Mouse (Mus musculus) adrenal gland, postnatal 25 days (tissue): Measurements from ENCODE around the gene Trip12. TPM values are rescaled to one million over a fixed set of nuclear protein-coding genes. Genes with fewer than 3 reads are reported as not detected.

Experiments
- DNase-seq: peaks from one replicate; pipeline ENCODE4 v3.0.0; 2021; ENCODE audit warnings: mixed read lengths
- total RNA-seq: library from RNA; stranded (reverse); gene quantifications from 2 replicates; pipeline ENCODE4 v1.2.3, GENCODE M21; 2021

Gene Trip12
- total RNA-seq, 1 experiment from 2014 or later = 288 TPM

DNA sequence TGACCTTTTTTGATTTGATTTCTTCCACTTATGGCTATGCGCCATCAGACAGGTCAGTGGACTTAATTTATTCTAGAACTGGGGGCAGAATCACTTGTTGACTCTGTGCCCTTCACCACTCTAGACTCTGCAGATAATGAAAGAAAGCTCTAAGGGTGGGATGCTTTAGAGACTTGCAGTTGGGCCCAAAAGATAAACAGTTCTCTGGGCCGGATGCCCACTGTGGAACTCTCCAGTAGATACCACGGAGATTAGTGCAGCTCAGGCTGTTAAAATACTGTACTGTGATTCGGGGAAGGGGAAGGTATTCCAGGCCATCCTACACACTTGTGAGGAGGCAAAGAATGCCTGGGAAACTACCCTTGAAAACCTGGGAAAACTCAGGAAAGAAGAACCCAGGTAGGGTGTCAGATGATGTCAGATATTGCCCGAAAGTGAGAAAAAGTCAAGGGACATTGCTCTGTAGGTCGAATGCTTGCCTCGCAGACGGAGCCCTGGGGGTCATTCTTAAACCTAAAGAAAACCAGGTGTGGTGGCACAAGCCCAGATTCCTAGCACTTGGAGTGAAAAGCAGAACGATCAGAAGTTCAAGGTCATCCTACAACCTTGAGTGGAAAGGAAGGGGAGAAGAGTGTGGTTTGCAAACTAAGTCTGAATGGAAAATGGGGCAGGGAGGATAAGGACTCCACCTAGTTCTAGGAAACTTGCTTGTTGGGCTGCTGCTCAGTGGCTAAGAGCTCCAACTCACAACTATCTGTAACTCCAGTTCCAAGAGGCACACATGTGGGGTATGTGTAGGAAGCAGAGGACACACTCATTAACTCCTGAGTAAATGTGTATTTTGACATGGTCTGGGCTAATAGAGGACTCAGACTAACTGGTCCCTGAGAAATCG lies 20.3 kb upstream of the Trip12 start:
- no peak for DNase-seq

DNA sequence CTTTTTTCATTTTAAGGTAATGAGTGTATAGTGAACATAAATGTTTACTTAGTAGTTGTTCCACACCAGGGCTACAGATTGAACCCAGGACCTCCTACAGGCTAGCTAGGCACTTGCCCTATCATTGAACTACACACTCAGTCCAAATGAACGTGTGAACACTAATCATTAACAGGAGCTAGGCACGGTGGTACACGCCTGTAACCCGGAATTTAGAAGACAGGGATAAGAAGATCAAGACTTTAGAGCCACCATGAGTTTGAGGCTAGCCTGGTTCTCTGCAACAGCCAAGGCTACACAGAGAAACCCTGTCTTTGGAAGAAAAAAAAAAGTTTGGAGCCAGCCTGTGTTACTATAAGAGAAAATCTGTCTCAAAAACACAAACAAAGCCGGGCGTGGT lies 19.3 kb upstream of the Trip12 start:
- no peak for DNase-seq

DNA sequence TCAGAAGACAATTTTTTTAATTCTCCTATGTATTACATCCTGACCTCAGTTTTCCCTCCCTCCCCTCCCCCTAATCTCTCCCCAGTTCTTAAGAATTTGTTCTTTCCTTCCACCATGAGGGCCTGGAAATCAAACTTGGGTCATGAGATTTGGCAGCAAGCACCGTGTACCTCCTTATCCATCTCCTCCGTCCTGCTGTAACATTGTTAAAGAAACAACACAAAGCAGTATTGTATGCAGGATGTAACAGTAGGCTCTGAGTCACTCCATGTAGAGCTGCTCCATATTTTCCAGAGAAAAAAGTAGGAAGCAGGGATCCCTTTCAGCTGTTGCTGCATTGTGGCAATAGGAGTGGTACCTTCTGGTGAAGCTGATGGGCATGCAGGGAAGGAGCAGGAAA lies 15.4 kb upstream of the Trip12 start:
- no peak for DNase-seq

DNA sequence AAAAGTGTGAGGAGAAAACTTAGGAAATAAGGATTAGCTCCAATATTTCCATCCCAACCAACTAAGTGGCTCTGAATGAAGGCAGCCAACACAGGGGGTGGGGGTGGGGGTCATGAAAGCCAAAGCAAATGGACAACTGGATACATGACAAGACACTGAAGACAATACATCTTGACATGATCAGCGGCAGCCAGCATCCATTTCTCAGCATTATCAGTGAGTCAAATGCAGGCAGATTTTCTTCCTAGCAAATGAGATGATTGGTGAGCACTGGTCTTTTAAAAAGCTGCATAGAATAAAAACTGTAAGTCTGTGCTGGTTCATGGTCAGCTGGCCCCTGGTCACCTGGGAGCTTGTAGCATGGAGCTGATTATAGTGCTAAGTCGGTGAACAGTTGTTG lies 14.7 kb upstream of the Trip12 start:
- no peak for DNase-seq

DNA sequence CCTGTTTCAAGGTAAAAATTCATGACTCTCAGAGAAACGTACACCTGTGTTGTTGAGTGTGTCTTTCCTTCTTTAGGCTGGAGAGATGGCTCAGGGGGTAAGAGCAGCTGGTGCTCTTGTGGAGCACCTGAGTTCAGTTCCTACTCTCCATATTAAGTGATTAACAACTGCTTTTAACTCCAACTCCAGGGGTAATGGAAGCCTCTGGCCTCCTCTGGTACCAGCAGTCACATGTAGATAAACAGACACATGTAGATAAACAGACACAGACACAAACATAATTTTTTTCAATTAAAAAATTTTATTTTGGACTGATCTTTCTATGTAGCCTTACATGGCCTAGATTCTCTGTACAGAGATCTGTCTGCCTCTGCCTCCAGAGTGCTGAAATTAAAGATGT lies 13.4 kb upstream of the Trip12 start:
- DNase-seq = no peak

DNA sequence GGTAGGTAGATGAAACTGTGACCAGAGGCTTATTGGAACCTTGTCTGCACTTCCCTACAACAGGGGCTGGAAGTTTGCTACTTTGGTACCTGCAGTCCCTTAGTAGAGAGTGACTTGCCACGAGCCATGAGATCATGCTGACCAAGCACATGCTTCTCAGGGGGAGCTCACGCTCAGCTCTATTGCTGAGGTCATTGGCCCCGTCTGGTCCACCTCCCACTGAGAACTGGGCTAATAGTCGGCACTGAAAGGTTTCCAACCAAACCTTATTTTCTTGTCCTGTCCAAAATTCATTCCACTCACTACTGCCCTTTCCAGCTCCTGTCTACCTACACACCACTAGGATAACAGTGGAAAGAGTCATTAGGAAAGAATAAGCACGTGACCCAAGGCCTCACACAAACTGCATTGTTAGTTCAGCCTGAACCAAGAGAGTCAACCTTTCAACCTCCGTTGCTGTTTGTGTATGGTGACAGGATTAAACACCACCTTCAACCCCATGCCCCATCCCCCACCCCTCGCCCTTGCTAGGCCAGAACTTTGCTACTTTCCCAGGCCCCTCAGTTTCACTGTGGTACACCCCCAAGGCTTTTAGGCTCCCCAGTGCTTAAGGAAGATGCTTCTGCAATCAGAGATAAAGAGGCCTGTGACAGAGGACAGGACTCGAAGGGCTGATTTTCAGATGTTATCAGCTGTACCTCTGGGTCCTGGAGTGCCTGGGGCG lies 11.4 kb upstream of the Trip12 start:
- DNase-seq = no peak

DNA sequence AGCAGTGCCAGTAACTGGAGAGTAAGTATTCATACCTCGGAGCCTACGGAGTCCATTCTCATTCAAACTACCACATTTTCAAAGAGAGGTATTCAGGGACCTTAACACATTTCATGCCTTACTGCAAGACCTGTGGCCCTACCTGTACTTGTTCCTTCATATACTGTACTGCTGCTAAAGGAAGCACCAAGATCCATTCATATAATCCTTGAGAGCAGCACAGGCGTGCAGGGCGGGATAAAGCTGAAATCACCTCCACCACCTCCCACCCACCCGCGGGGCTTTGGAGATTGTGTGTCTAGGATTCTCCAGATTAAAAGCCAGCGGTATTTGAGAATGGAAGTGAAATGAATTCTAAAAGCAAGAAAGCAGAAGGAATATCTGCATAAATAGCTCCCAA lies 10.2 kb upstream of the Trip12 start:
- no peak for DNase-seq

DNA sequence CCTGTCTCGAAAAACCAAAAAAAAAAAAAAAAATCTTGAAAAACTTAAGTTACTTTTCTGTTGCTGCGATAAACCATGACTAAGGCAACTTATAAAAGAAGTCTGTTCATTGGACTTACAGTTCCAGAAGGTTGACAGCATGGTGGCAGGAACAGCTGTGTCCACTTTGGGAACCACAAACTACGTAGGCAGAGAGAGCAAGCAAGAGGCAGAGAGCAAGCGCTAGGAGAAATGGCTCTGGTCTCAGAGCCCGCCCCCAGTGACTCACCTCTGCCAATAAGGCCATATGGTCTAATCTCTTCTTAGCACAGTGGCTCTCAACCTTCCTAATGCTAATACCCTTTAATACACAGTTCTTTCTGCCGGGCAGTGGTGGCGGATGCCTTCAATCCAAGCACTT lies 9.5 kb upstream of the Trip12 start:
- DNase-seq = no peak

DNA sequence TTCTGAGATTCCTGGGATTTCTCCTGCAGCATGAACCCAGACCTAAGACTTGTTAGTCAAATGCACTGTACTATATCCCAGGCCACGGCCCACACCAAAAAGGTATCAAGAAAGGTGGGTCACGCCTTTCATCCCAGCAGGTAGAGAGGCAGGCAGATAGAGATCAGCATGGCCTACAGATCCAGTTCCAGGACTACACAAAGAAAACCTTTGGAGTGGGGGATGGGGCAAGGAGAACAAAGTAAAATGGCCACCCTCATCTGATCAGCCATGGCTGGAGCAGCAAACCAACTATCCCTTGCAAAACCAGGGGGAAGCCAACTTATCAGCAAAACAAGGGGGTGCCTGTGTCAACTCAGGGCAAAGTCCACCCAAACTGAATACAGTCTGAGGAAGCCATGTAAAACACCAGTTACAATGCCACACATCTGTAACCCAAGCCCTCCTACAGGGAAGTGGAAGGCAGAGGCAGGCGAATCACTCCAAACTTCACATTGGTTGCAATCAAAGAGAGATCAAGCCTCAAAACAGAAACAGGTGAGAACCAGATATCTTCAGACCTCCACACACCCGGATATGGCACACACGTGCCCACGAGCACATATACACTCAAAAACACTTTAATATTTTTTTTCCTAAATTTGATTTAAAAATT lies 8.6 kb upstream of the Trip12 start:
- DNase-seq = no peak

DNA sequence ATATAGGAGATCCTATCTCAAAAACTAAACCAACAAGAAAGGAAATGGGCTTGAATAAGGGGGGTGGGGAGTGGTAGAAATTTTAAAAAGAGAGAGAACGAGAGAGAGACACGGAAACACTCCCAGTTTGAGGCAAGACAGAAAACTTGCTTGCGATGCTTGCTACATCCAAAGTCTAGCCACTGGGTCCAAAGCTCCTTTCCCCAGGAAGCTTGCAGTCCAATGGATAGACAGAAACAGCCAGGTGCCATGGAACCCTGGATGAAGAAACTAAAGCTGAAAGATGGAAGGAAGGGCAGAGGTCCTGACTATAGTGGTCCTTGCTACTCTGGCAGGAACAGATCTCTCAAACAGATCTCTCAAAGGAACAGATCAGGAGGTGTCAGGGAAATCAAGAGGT lies 8.0 kb upstream of the Trip12 start:
- DNase-seq = no peak

DNA sequence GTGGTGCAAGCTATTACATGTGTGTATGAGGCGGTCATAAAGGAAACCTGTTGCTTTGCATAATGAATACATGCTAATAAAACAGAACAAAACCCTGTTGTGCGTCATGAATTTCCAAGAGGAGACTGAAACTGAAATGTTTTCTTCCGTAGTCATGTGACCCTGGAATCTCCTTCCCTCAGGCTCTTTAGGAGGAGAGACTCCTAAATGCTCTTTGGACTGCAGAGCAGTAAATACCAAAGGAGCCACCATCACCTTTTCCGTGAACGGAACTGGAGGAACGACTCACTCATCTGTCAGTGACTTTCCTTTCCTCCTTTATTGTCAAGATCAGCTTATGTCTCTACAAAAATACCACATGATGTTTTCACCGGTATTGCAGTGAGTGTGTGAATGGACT lies 7.4 kb upstream of the Trip12 start:
- DNase-seq = no peak

DNA sequence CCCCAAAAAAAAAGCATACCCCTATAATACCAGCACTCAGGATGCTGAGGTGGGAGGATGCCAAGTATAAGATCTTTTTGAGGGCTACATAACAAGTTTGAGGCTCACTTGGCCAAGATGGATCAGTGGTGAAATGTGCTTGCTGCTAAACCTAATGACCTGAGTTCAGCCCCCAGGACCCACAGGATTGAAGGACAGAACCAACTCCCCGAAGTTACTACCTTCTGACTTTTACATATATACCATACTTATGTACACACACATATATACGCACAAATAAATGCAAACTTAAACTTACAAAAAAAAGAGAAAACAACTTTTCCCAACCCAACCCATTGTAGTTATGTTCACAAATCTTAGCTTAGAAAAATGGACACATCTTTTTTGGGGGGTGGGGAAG lies 3.0 kb upstream of the Trip12 start:
- DNase-seq = no peak

DNA sequence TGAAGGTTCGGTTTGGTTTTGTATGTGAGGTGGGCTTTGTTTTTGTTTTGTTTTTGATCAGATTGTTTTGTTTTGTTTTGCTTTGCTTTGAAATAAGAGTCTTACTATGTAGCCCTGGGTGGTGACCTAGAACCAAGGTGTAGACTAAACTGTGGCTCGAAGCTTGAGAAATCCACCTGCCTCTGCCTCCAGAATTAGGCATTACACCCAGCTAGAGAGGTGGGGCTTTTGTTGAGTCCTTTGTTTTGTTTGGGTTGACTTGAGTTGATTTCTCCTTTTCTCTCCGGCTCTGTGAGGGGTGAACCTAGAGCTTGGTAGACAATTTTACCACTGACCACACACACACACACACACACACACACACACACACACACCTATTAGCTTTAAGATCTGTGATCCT lies 745 bp upstream of the Trip12 start:
- no peak for DNase-seq

DNA sequence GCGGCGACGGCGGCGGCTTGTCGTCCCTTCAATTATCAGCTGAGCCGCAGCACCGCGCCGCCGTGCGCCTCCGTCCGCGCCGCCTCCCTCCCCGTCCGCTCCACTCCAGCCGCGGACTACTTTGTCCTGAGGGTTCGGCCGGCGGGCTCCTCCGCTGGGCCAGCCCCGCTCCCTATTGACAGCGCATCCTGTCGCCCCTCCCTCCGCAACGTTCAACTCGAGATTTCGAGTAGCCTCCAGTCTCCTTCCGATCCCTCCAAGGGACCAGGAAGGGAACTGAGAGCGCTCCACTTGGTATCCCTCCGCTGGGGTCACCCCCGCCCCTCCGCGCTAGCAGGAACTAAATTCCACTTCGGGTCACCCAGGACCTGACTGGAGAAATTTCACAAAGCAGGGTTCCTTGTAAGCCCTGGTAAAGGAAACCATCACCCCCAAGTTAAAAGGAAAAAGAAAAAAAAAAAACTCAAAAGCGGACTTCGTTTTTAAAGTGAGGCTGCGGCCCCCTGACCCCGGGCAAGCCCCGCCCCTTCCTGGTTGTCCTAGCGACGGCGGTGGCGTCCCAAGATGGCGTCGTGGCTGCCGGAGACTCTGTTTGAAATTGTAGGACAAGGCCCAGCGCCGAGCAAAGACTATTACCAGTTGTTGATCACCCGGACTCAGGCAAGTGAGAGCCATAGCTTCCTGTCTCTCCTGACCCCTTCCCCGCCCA lies 853 bp downstream of the Trip12 start, which contains the start of gene Fbxo36:
Gene Fbxo36, plus strand, starts transcription at position 533 of the 709 bp plus-strand sequence.
- peak; percentile 93 for DNase-seq

DNA sequence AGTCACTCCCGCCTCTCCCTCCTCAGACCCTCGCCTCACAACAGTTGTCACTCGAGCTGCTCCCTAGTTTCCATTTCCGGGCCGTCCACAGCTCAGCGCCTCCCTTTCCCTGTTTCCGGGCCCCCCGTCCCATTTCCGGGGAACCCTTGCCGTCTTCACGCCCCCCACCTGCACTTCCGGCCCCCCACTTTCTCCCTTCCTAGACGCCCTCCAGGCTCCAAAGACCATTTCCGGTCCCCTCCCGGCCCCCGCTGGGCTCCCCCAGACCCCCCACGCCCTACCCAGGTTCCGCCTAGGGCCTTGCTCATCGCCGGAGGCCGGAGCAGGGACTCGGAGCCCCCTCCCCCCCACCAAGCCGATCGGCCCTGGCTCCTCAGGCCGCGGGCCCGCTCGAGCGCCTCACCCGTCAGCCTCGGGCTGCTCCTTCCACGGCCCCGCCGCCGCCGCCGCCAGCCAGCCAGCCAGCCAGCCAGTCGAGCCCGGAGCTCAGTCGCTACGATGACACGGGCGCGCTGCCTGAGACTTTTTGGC lies 1.6 kb downstream of the Trip12 start:
- peak; percentile 74 for DNase-seq

DNA sequence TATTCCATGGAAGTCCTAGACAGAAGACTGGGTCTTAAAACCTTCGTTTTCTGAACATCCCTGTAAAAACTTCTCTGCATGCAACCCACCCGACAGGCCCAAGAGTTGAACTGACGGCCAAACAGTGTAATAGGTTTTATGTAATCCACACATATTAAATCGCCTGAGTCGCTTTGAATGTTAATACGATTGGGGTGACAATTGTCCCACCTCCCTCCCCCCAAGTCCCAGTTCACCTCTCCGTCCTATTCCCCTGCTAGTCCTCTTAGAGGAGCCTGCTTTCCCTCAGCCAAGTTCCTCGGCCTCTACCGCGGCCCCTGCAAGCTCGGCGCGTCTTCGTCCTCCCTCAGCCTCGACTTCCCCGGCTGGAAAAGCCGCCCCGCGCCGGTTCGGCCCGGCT lies 2.2 kb downstream of the Trip12 start:
- DNase-seq = no peak

DNA sequence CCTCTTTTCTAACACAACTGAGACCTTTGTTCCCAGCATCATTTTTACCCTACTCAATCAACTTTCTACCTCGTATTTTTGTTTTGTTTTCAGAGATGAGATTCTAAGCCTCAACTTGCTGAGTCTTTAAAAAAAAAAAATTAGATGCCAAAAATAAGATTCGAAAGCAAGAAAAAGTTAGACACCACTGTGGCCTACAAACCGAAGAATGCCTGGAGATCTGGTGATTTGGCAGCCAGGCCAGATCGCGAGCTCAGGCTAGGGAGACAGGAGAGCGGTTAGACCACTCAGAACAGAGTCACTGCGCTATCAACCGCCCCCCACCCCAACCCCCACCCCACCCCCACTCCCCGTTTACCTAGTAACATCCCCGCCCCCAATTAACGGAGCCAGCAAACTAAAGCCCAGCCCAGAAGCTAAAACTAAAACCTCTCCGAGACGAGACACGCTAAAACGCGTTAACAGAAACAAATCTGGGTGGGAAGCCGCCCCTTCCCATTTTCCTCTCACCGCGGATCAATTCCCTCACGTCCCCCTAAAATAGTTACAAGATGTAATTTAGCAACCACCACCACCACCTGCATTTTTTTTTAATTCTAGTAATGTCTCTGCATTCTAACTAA lies 2.7 kb downstream of the Trip12 start:
- peak; percentile 10 for DNase-seq

DNA sequence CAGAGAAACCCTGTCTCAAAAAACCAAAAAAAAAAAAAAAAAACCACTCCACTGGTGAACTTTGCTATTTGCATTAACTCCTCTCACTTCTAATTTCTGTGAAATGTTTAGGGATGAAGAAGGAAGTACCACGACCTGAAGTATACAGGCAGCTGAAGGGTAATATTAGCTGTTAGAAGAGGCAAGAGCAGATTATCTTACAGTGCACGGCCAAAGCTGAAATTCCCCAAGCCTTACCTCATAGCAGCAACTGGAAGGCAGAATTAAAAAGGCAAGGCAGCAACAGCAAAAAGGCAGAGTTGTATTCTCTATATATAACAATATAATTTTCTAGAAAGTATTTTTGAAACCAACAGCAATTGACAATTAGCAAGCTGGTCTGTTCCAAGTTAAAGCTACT lies 15.2 kb downstream of the Trip12 start:
- DNase-seq = no peak

DNA sequence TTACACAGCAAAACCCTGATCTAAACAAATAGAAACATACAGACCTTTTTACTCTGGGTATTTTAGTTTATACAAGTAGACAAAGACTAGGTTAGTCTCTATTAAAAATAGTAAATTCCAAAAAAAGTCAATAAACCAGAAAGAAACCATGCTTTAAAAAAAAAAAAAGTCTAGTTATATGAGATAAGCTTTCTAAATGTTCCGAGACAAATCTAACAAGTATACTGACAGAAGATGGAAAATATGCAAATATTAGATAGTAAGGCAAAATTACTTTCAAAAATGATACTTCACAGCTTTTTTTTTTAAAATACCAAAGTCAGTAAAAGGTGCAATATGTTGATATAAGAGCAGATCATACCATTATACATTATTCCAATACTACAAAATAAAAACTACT lies 22.7 kb downstream of the Trip12 start:
- no peak for DNase-seq

DNA sequence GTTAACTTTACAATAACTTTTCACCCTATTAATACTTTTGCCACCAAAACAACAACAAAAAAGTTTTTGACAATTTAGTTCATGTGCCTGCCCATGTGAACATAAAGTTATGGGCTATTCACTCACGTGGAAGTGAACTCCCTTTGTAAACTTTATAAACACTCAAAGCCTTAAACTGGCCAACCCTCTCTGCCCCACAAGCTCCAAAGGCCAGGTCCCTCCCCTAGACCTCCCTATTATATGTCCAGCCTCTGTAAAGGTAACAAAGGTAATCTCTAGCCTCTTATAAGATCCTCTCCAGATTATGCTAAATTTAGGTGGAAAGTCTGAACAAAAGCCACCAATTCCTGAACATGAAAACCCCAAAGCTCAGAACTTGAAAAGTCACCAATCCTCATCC lies 36.5 kb downstream of the Trip12 start:
- no peak for DNase-seq

DNA sequence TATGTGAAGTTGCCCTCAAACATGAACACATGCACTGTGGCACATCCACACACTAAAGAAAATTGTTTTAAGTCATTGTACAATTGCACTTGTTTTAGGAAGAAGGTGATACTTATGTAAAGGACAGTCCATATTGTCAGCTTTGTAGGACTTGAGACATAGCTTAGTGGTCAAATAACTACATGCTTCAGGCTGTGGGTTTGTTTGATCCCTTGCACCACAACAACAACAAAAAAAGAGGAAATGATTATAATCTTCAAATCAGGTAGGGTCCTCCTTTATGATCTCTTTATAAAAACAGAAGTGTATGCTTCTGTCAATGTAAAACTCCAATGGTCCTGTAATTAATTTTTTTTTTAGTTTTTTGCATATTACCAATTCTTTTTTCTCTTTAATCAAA lies 41.1 kb downstream of the Trip12 start:
- DNase-seq = no peak

DNA sequence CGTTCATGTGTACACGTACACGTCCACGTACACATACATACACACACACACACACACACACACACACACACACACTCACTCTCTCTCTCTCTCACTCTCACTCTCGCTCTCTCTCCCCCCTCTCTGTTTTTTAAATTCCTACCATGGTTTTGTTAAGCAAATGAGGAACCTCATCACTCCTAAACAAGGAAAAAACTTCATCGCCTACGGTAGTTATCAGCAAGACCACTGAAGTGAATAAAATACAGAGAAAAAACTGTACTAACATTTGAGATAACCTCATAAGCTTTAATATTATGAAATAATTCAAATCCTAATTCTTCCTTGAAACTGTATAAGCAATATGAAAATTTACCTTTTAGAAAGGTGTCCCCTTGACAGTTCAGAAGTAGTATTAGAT lies 45.0 kb downstream of the Trip12 start:
- no peak for DNase-seq
